Mouse (Mus musculus) olfactory bulb, adult 2 months (tissue): Measurements from ENCODE around the gene Tjp3.

ENCODE experiments used
- CTCF ChIP-seq: fragments of 200-500 bp; IDR thresholded peaks from 2 replicates; pipeline ENCODE4 v1.5.1; 2012; ENCODE audit warnings: low read depth, mild to moderate bottlenecking, low read length, moderate library complexity; ENCODE audit not compliant: insufficient read depth
- POLR2A ChIP-seq: fragments of 200-500 bp; IDR thresholded peaks from 2 replicates; pipeline ENCODE4 v1.6.1; 2012; ENCODE audit warnings: mild to moderate bottlenecking, low read depth, low read length, moderate library complexity; ENCODE audit not compliant: insufficient read depth

GRCm38 (mm10) chr10:81315587-81315986, 24.2 kb upstream of the Tjp3 start:
- TF ChIP-seq POLR2A: no peak
- no peak for TF ChIP-seq CTCF
